Mouse (Mus musculus) splenic B cell, adult 2 months (primary cell): ENCODE measurements around the gene Gmnc.

Experiments
- DNase-seq: peaks from one replicate; pipeline ENCODE4 v3.0.0-alpha.2; 2011; ENCODE audit warnings: low read depth, low spot score
- H3K27me3 ChIP-seq: 2 replicates; pipeline ENCODE4 v1.6.1; 2012; ENCODE audit warnings: mild to moderate bottlenecking, low read length, moderate library complexity, mixed read lengths; ENCODE audit not compliant: control insufficient read depth, poor library complexity, insufficient read depth, severe bottlenecking
- H3K36me3 ChIP-seq: 2 replicates; pipeline ENCODE4 v1.6.1; 2012; ENCODE audit warnings: mild to moderate bottlenecking, low read length, moderate library complexity, mixed read lengths; ENCODE audit not compliant: control insufficient read depth, poor library complexity, insufficient read depth, severe bottlenecking

The Gmnc gene

DNA sequence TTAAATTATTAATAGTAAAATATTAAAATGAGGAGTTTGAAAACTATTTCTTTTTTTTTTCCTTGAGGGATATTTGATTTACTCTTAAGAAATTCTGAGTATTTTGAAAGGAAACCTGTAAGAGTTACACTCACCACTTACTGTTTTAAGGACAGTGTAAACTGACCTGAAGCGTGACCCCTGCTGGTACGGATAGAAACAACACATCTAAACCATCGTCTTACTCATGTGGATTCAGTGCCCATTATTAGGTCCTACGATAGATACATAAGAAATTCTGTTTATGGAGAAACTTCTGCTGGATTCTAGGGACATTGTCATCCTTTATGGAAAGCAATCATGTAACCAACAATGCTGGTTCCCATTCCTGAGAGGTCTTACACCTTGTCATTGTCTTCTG, 41.2 kb downstream of the Gmnc start:
- Histone ChIP-seq H3K27me3 (no peaks in the 10 kb centered on the region), H3K36me3 (no peaks in the 10 kb centered on the region)
- no peak for DNase-seq

- no peaks in the 10 kb centered on the region for H3K27me3 ChIP-seq
- no peak for DNase-seq
- no peaks in the 10 kb centered on the region for H3K36me3 ChIP-seq
These were observed 87.5 kb downstream of the Gmnc start for GRCm38 (mm10) chr16:26903968-26904367.

DNA sequence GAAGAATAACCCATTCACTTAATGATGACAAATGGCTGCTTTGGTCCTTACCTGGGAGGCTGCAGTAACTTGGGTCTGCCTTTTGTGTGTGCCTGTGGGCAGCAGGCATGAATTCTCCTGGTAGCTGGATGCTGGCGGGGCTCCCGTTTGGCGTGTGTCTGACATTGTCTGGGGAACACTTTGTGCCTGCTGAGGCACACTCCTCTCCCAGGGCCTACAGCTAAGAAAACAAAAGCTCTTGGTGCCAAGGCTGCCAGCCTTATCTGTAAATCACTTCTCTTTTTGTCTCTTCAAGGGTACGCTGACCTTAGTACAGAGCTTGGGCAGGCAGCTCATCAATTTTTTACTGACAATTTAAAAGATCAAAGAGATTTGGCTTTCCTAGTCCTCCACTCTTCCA, 90.0 kb downstream of the Gmnc start:
- no peak for DNase-seq
- Histone ChIP-seq H3K27me3 (no peaks in the 10 kb centered on the region), H3K36me3 (no peaks in the 10 kb centered on the region)

GRCm38 (mm10) chr16:26886337-26886736, 105.1 kb downstream of the Gmnc start:
- Histone ChIP-seq H3K36me3 (no peaks in the 10 kb centered on the region), H3K27me3 (no peaks in the 10 kb centered on the region)
- DNase-seq = no peak

DNA sequence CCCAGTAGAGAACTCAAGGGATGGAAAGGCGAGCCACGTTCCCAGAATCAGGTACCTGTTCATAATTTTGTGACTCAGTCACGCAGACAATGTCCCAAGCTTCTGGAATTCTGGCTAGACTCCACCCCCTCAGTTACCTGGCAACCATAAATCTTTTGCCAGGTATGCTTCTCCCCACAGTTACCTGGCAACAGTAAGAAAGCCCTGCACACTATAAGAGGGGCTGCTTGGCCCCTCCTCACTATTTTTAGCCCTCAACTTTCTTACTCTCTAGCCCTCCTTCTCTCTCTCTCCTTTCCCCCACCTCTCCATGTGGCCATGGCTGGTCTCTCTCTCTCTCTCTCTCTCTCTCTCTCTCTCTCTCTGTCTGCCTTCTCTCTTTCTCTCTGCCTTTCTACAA, 114.6 kb downstream of the Gmnc start:
- DNase-seq = no peak
- no peaks in the 10 kb centered on the region for H3K36me3 ChIP-seq
- no peaks in the 10 kb centered on the region for H3K27me3 ChIP-seq
